Mouse (Mus musculus): ENCODE measurements at regions not wholly inside any gene's neighbourhood (a gene's known extent, or its start where the extent isn't known, plus 50 kb on each side); places are given as distances from the start of the nearest gene placed in this dataset.

DNA sequence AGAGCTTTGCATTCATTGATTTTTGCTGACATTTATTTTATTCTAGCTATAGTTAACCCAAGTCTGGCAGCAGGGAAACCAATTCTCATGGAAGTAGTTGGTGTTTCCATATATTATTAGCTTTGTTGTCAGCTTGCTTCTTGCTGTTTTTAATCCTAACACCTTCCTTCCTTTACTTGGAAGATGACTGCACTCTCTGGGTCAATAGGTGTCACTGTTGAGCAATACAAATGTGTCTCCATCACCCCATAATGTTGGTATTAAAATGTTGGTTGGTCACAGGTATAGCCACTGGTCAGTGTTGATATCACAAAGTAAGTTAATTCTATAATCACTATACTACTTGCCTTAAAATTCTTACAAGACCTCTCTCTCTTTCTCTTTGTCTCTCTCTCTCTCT lies 477.9 kb upstream of the A1bg start:
- Histone ChIP-seq H3K4me1 (peaks cover 1% of the 10 kb centered on the region), H3K9me3 (no peaks in the 10 kb centered on the region), H3K36me3 (replicated peaks) (no peaks in the 10 kb centered on the region), H3K27ac (no peak overlapping the region), H3K4me3 (no peak overlapping the region), H3K27me3 (ENCODE audit: poor library complexity, severe bottlenecking) (no peaks in the 10 kb centered on the region)
- DNase-seq (ENCODE audit: extremely low spot score, low spot score): no peak

DNA sequence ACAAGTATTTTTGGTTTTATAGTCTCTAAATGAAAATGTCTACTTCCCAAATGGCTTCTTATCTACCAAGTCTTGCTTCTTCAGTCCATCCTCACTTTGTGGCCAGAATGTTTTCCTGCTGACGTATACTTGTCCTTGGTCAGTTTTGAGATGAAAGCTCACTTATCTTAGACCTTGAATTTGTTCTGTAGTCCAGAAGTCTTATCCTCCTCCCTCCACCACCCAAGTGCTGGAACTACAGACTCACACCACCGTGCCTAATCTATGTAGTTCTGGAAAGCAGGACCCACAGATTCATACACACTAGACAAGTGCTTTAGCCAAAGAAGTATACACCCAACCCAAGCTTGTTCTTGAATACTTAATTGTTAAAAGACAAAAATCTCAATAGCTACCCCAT lies 477.2 kb upstream of the A1bg start:
- H3K9me3 ChIP-seq: no peaks in the 10 kb centered on the region
- no peaks in the 10 kb centered on the region for H3K27me3 ChIP-seq (ENCODE audit: poor library complexity, severe bottlenecking)
- 91% methylated on average over 2 of the region's 2 CpGs for WGBS
- no peak for DNase-seq (ENCODE audit: extremely low spot score, low spot score)
- H3K27ac ChIP-seq: no peak overlapping the region
- no peaks in the 10 kb centered on the region for H3K36me3 ChIP-seq (replicated peaks)
- no peak overlapping the region for H3K4me3 ChIP-seq
- peaks cover 9% of the 10 kb centered on the region for H3K4me1 ChIP-seq

DNA sequence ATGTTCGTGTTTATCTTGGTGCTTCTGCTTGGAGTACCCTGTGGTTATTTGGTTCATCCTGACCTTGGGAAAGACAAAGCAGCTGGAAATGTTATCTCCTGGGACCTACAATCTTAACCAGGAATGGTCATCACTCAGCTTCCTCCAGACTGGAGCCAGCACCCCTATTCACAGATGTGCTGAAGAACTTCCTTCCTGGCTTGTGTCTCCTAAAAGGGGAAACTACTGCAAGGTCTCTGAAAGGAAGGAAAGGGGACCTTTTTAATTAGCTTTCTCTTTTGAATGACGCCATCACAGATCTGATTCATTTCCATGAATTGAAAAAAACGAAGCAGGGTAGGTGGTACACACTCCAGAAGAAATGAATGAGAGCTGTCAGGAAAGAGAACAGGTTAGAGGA lies 476.0 kb upstream of the A1bg start:
- Histone ChIP-seq H3K27me3 (ENCODE audit: poor library complexity, severe bottlenecking) (no peaks in the 10 kb centered on the region), H3K27ac (no peak overlapping the region), H3K9me3 (no peaks in the 10 kb centered on the region), H3K4me3 (no peak overlapping the region), H3K4me1 (peaks cover 9% of the 10 kb centered on the region), H3K36me3 (replicated peaks) (no peaks in the 10 kb centered on the region)
- no peak for DNase-seq (ENCODE audit: extremely low spot score, low spot score)
- 78% methylated on average over 3 of the region's 3 CpGs for WGBS

DNA sequence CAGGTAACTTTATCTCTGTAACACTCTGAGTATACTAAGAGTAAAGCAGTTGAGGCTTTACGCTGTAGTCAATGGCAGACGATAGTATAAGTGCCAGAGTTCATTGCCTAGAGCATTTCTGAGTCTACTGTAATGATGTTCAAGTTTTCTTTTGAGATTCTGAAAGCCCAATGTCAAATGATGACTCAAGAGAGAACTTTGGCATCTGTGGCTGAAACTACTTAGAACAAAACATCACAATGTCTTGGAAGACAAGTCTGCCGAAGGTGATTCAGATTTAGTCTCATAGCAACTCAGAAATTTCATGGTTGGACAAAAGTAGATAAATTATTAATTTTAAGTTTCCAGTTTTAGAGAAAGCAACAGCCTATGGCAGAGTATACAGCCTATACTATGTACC lies 474.2 kb upstream of the A1bg start:
- Histone ChIP-seq H3K36me3 (replicated peaks) (no peaks in the 10 kb centered on the region), H3K9me3 (no peaks in the 10 kb centered on the region), H3K27me3 (ENCODE audit: poor library complexity, severe bottlenecking) (no peaks in the 10 kb centered on the region), H3K4me1 (peaks cover 9% of the 10 kb centered on the region), H3K27ac (no peak overlapping the region), H3K4me3 (no peak overlapping the region)
- DNase-seq (ENCODE audit: extremely low spot score, low spot score): no peak
- WGBS: 91% methylated on average over 3 of the region's 3 CpGs

DNA sequence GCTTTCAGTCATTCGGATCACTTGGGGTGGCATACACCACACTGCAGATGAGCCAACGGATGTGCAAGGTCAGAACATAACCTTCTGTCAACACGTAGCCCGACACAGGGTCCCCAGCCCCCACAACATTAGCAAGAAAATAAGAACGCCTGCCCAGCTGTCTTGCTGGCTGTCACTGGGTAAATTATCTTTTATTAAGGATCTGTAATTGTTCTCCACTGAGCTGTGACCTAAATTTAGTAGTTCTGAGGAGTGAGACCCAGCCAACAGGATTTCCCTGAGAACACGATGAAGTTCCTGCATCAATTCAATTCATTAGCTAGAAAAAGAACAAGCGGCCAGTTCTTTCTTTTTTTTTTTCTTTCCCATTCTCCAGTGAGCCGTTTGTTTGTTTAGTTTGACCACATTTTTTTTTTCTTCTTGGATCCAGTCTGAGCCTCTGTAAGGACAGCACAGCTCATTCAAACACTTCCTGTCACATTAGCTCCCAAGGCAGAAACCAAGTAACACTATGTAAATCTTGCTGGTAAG lies 472.5 kb upstream of the A1bg start:
- H3K27ac ChIP-seq: no peak overlapping the region
- DNase-seq (ENCODE audit: extremely low spot score, low spot score): no peak
- WGBS: 49% methylated on average over 8 of the region's 8 CpGs

DNA sequence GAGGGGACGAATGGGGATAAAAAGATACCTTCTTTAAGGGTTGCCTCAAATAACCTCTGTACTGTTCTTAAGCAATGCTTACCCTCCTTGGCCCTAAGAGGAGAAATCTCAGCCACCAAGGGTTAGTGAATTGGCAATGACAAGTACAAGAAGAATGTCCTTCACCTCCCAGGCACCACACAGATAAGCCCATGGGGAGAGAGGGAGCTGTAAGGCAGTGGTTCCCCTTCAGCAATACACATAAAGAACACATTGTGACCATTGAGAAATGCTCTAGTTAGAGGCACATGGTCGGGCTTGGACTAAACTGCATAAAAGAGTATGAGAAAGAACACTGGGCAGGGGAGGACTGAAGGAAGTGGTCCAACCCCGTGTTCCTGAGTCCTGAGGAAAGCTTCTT lies 457.9 kb upstream of the A1bg start:
- Histone ChIP-seq H3K36me3 (replicated peaks) (no peaks in the 10 kb centered on the region), H3K27ac (no peak overlapping the region), H3K9me3 (no peaks in the 10 kb centered on the region), H3K27me3 (ENCODE audit: poor library complexity, severe bottlenecking) (no peaks in the 10 kb centered on the region), H3K4me3 (no peak overlapping the region), H3K4me1 (no peaks in the 10 kb centered on the region)
- DNase-seq (ENCODE audit: extremely low spot score, low spot score): no peak
- 67% methylated on average over 3 of the region's 3 CpGs for WGBS

More for the DNA sequence above, 472.5 kb upstream of the A1bg start:
- Histone ChIP-seq H3K4me1 (peaks cover 9% of the 10 kb centered on the region), H3K36me3 (replicated peaks) (no peaks in the 10 kb centered on the region), H3K4me3 (no peak overlapping the region), H3K27me3 (ENCODE audit: poor library complexity, severe bottlenecking) (no peaks in the 10 kb centered on the region), H3K9me3 (no peaks in the 10 kb centered on the region)

DNA sequence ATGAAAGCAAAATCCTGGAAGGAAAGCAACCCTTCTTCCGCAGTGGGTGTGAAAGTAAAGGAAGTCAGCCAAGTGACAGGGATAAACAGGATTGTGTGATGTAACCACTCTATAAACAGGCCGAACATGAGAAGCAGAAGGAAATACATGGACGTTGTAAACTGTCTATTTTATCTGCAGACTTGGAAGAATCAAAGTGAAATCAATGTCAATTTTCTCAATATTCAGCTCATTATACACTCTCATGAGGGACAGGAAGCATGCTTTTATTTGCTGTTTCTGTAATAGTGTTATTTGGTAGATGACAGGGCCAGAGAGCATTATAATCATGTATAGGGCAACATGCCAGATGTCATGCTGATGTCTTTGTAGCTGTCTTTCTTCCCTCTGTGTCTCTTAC lies 443.5 kb upstream of the A1bg start:
- Histone ChIP-seq H3K27me3 (ENCODE audit: poor library complexity, severe bottlenecking) (no peaks in the 10 kb centered on the region), H3K4me1 (peaks cover 15% of the 10 kb centered on the region), H3K27ac (no peak overlapping the region), H3K36me3 (replicated peaks) (no peaks in the 10 kb centered on the region), H3K4me3 (no peak overlapping the region), H3K9me3 (no peaks in the 10 kb centered on the region)
- no peak for DNase-seq (ENCODE audit: extremely low spot score, low spot score)
- WGBS: 83% methylated on average over 3 of the region's 3 CpGs

DNA sequence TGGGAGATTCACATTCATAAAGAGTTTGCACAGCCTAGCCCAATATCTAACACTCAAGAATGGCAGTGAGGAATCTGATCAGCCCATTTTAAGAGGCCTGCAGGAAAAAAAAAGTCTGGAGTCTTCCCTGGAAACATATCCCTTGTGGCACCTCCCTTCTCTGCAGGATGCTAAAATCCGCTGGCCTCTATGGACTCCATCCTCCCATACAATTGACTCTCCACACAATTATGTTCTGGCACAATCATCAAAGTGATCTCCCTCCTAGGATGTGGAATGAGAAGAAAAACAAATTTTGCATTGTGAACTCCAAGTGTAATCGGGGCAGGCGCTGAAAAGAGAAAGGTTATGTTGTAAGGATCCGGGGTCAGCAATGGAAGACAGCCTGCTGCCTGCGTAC lies 442.7 kb upstream of the A1bg start:
- DNase-seq (ENCODE audit: extremely low spot score, low spot score): no peak
- WGBS: 70% methylated on average over 5 of the region's 5 CpGs
- no peak overlapping the region for H3K4me3 ChIP-seq
- H3K36me3 ChIP-seq (replicated peaks): no peaks in the 10 kb centered on the region
- peaks cover 15% of the 10 kb centered on the region for H3K4me1 ChIP-seq
- H3K9me3 ChIP-seq: no peaks in the 10 kb centered on the region
- no peaks in the 10 kb centered on the region for H3K27me3 ChIP-seq (ENCODE audit: poor library complexity, severe bottlenecking)
- H3K27ac ChIP-seq: no peak overlapping the region

DNA sequence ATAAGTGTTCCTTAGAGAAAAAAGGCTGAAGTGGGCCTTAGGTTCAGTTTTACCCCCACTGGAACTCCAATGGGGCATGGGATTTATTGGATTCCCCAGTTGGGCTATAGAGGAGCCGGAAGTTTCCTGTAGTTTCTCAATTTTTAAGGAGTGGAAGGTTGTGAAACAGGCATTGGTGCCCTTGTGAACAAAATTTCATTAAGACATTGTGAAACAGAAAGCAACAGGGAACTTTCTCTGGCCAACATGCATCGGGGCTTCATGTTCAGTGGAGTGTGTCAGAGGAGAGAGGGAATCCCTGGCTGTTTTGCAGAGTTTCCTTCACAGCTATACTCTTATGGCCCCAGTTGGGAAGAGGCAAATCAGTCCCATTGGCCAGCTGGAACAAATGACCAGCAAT lies 441.6 kb upstream of the A1bg start:
- Histone ChIP-seq H3K36me3 (replicated peaks) (no peaks in the 10 kb centered on the region), H3K27ac (no peak overlapping the region), H3K27me3 (ENCODE audit: poor library complexity, severe bottlenecking) (no peaks in the 10 kb centered on the region), H3K4me3 (no peak overlapping the region), H3K4me1 (peaks cover 15% of the 10 kb centered on the region), H3K9me3 (no peaks in the 10 kb centered on the region)
- 87% methylated on average over 2 of the region's 2 CpGs for WGBS
- no peak for DNase-seq (ENCODE audit: extremely low spot score, low spot score)

DNA sequence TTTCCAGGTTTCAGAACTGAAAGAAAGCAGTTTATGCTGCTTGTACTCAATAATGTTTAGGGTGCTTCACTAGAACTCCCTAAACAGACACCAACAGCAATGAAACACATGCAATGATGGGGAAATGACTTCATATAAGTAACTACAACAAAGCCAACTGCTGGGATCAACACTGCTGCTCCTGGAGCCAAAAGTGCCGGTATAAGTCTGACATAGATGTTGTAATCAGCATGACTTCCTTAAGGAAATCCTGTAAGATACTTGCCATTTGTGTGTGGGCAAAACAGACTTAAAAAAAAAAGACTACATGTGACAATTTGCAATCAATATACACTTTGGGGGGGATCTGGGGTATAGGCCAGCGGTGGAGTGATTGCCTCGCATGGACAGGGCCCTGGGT lies 438.4 kb upstream of the A1bg start:
- no peaks in the 10 kb centered on the region for H3K36me3 ChIP-seq (replicated peaks)
- H3K4me1 ChIP-seq: peaks cover 15% of the 10 kb centered on the region
- no peak for DNase-seq (ENCODE audit: extremely low spot score, low spot score)
- no peaks in the 10 kb centered on the region for H3K9me3 ChIP-seq
- H3K27ac ChIP-seq: no peak overlapping the region
- H3K27me3 ChIP-seq (ENCODE audit: poor library complexity, severe bottlenecking): no peaks in the 10 kb centered on the region
- no peak overlapping the region for H3K4me3 ChIP-seq
- WGBS: 94% methylated on average over 3 of the region's 3 CpGs

DNA sequence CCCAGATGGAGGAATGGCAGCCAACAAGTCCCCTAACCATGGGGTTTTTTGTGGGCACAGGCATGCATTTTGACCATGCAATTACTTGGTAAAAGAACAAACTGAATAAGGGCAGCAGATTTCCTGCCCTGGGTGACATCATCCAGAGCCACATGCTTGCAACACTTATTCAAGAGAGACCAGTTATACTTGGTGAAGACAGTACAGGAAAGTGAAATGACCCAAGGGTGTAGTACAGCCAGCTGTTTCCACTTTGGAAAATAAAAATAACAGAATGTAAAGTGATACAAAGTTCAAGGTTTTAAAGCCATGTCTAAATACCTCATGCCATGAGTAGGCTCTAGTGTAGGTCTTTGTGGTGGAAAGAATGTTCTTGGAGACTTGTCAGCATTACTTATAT lies 432.5 kb upstream of the A1bg start:
- no peak overlapping the region for H3K4me3 ChIP-seq
- no peak for DNase-seq (ENCODE audit: extremely low spot score, low spot score)
- no peaks in the 10 kb centered on the region for H3K9me3 ChIP-seq
- H3K4me1 ChIP-seq: no peaks in the 10 kb centered on the region
- H3K27me3 ChIP-seq (ENCODE audit: poor library complexity, severe bottlenecking): no peaks in the 10 kb centered on the region
- no peaks in the 10 kb centered on the region for H3K36me3 ChIP-seq (replicated peaks)
- H3K27ac ChIP-seq: no peak overlapping the region

DNA sequence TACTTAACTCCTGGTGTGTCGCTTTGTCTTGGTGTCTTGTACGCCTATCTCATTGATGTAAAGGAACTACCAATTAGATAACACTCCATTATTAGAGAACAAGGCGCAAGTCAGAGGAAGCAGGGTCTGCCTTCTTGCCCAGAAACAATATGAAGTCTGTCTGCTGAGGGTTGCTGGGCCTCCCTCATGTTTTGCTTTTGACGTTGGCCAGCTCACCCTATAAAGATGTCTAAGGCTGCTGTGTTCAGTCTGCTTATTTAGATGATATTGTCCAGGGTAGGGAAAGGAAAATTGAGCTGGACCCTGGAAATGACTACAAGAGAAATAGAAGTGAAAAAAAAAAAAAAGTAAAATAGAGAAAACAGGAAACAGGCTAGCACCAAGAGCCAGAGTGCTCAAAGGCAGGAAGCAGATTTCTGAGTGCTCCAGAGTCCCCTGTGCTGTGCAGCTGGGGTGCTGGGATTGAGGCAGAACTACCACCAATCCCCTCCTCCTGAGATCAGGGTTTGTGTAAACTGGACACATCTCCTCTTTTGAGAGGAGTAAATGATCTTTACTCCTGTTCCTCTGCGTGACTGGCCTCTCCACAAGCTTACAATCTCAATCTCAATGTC lies 429.0 kb upstream of the A1bg start:
- 76% methylated on average over 5 of the region's 5 CpGs for WGBS
- no peaks in the 10 kb centered on the region for H3K36me3 ChIP-seq (replicated peaks)
- no peak for DNase-seq (ENCODE audit: extremely low spot score, low spot score)
- H3K4me3 ChIP-seq: no peak overlapping the region
- no peaks in the 10 kb centered on the region for H3K4me1 ChIP-seq
- no peak overlapping the region for H3K27ac ChIP-seq
- no peaks in the 10 kb centered on the region for H3K27me3 ChIP-seq (ENCODE audit: poor library complexity, severe bottlenecking)
- no peaks in the 10 kb centered on the region for H3K9me3 ChIP-seq

DNA sequence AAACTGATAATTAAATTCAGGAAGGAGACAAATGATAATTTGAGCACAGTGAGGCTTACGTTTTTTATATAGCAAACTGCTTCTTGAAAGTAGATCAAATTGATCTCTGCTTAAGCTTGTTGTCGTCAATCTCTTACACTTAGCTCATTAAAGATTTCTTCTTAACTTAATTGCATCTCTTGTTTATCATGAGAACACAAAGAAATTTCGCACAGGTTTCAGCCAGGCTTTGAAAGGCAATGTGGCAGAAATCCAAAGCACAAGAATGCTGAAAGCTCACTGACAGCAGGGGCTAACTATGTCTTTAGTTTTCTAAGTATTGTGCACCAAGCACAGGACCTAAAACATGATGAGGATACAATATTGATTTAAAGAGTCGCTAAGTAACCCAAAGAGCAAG lies 422.3 kb upstream of the A1bg start:
- H3K9me3 ChIP-seq: no peaks in the 10 kb centered on the region
- H3K36me3 ChIP-seq (replicated peaks): no peaks in the 10 kb centered on the region
- WGBS: 37% methylated on average over 4 of the region's 4 CpGs
- no peak overlapping the region for H3K27ac ChIP-seq
- H3K4me1 ChIP-seq: peaks cover 12% of the 10 kb centered on the region
- DNase-seq (ENCODE audit: extremely low spot score, low spot score): no peak
- no peaks in the 10 kb centered on the region for H3K27me3 ChIP-seq (ENCODE audit: poor library complexity, severe bottlenecking)
- H3K4me3 ChIP-seq: no peak overlapping the region

DNA sequence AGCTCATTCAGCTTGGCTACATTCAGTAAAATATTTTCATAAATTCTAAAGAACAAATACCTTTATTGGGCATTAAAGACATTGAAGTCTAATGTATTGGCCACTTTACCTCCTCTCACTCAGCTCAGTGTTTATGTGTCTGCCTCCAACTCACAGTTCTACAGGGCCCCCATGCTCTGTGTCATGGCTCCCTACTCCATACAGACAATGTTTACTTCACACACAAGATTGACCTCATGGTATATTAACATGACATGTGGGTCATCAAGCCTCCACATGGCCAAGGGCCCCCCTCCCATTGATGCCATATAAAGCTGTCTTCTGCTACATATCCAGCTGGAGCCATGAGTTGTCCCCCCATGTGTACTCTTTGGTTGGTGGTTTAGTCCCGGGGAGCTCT lies 419.8 kb upstream of the A1bg start:
- H3K27me3 ChIP-seq (ENCODE audit: poor library complexity, severe bottlenecking): no peaks in the 10 kb centered on the region
- no peaks in the 10 kb centered on the region for H3K36me3 ChIP-seq (replicated peaks)
- DNase-seq (ENCODE audit: extremely low spot score, low spot score): no peak
- WGBS: 83% methylated on average over 1 of the region's 1 CpGs
- no peak overlapping the region for H3K27ac ChIP-seq
- no peak overlapping the region for H3K4me3 ChIP-seq
- no peaks in the 10 kb centered on the region for H3K9me3 ChIP-seq
- H3K4me1 ChIP-seq: peaks cover 12% of the 10 kb centered on the region
